Mouse (Mus musculus) liver, embryonic 15.5 days (tissue): ENCODE results near the gene Tacr2. TPM values are rescaled to one million over a fixed set of nuclear protein-coding genes. Genes with fewer than 3 reads are reported as not detected.

Experiments
- ATAC-seq: fragments of 200-750 bp; cut with Nextera tagmentation; 2 replicates; pipeline ENCODE4 v1.8.0; 2017; ENCODE audit warnings: moderate number of reproducible peaks, mild to moderate bottlenecking, moderate library complexity; ENCODE audit not compliant: insufficient read depth
- H3K27ac ChIP-seq: fragments of 300-500 bp; sonication (generic); replicated peaks from 2 replicates; pipeline ENCODE4 v1.5.1; 2015; ENCODE audit warnings: mild to moderate bottlenecking, inconsistent platforms
- H3K27me3 ChIP-seq: fragments of 300-500 bp; sonication (generic); 2 replicates; pipeline ENCODE4 v1.6.1; 2015; ENCODE audit warnings: mild to moderate bottlenecking, inconsistent platforms
- H3K36me3 ChIP-seq: fragments of 300-500 bp; sonication (generic); replicated peaks from 2 replicates; pipeline ENCODE4 v1.6.1; 2015; ENCODE audit warnings: moderate library complexity, mild to moderate bottlenecking, inconsistent platforms
- H3K4me1 ChIP-seq: fragments of 300-500 bp; sonication (generic); replicated peaks from 2 replicates; pipeline ENCODE4 v1.6.1; 2015; ENCODE audit warnings: inconsistent platforms
- H3K4me2 ChIP-seq: fragments of 300-500 bp; sonication (generic); 2 replicates; pipeline ENCODE4 v1.6.1; 2015; ENCODE audit warnings: moderate library complexity, mild to moderate bottlenecking, inconsistent platforms
- H3K4me3 ChIP-seq: fragments of 300-500 bp; sonication (generic); replicated peaks from 2 replicates; pipeline ENCODE4 v1.5.1; 2015; ENCODE audit warnings: mild to moderate bottlenecking, inconsistent platforms
- H3K9ac ChIP-seq: fragments of 300-500 bp; sonication (generic); 2 replicates; pipeline ENCODE4 v1.6.1; 2015; ENCODE audit warnings: moderate library complexity, mild to moderate bottlenecking, inconsistent platforms
- H3K9me3 ChIP-seq: fragments of 300-500 bp; sonication (generic); replicated peaks from 2 replicates; pipeline ENCODE4 v1.6.1; 2016; ENCODE audit warnings: inconsistent platforms
- WGBS: fragments of 180-500 bp; shearing (Covaris S2); methylation state at CpG from one replicate; pipeline ENCODE4 v1.1.7; 2015; ENCODE audit warnings: mixed read lengths; ENCODE audit not compliant: insufficient replicate concordance; 5-methylcytosine and 5-hydroxymethylcytosine counted together
- polyA plus RNA-seq: library from polyadenylated mRNA; unstranded; fragments of >200 nt; fragmentation: Nextera tagmentation; extraction: Ambion mirVana; gene quantifications from 2 replicates; pipeline ENCODE4 v1.2.1, GENCODE M21; 2015

The Tacr2 gene
- polyA plus RNA-seq: not detected in 2 replicates

DNA sequence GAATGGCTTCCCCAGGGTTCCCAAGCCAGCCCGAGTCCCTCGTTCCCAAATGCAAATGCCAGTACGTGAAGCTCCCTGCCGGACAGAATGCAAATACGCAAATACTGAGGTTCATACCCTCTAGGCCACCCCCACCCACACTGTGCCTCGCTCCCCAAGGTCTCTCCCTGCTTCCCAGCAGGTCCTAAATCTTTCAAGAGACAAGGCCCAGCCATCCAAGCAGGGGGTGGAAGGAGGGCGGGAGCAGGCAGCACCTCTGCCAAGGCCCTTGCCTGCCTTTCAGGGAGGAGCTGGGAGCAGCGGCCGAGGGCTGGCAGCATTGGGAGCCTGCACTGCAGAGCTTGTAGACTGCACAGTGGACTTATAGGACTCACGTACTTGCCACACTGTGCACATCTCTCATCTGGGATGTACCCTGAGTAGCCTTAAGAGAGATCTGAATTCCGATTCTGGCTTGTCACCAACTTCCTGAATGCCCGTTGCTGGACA is at the start of gene Tacr2:
TSS of gene Tacr2 (plus strand) at position 439 of the 489 bp plus-strand sequence.
- H3K36me3 ChIP-seq: no peaks in the 10 kb centered on the region
- no peaks in the 10 kb centered on the region for H3K9me3 ChIP-seq
- no peak within 1 kb of the TSS for H3K4me3 ChIP-seq
- WGBS: 61% methylated on average over 12 of the region's 12 CpGs
- ATAC-seq: no peak
- no peaks in the 10 kb centered on the region; the same call in 1 of the 2 replicates for H3K27me3 ChIP-seq
- no peak within 1 kb of the TSS for H3K27ac ChIP-seq
- no peak within 1 kb of the TSS for H3K9ac ChIP-seq
- H3K4me2 ChIP-seq: no peak within 1 kb of the TSS
- no peaks in the 10 kb centered on the region for H3K4me1 ChIP-seq

DNA sequence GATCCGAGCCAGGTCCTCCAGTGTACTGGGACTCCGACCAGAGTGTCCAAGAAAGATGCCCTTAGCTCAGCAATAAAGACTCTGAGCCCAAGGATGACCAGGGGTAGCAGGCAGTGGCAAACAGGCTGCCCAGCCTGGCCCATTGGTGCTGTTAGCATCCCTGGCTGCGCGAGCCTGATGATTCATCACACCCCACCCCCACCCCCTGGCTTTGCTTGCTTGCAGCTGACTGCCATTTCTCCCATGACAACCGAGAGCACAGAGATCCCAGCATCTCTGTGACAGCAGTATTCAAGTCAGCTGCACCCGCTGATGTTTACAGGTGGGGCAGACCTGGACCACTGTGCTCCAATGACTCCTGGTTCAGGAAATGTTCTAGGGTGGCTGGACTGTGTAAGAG is 49.7 kb upstream of the Tacr2 start:
- Histone ChIP-seq H3K4me1 (0 out of 2 replicates have a peak, but pooled peaks cover 4% of the 10 kb centered on the region), H3K27ac (no peak overlapping the region), H3K36me3 (no peaks in the 10 kb centered on the region), H3K9ac (no peak overlapping the region), H3K9me3 (no peaks in the 10 kb centered on the region), H3K4me2 (no peak overlapping the region), H3K27me3 (peaks cover 3% of the 10 kb centered on the region; the same call in 1 of the 2 replicates), H3K4me3 (no peak overlapping the region)
- 70% methylated on average over 6 of the region's 6 CpGs for WGBS
- no peak for ATAC-seq

DNA sequence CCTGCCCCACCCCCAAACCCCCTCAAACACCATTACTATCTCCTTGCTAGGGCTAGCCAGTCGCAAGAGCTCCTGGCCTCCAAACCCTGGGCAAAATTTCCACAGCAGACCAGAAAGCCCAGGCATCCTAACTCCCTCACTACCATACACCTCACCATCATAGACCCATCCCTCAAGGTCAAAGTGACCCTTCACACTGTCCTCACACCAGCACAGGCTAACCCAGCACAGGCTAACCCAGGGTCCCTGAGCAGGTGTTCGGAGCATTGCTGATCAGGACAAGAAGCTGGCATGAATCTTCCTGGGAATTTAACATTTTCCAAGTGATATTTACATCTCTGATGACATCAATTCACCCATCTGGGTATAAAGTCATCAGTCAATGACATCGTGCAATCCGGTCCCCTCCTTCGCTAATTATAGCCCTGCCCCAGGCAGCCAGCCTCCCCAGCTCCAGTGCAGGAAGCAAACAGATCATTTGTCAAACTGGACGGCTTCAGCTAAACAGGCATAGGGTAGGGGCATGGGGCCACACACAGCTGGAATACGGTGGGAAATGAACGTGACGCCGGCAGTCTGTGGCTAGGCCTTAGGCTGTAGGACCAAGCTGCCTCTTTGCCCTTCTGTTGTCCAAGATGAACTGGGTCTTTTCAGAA is 43.9 kb upstream of the Tacr2 start:
- H3K9ac ChIP-seq: no peak overlapping the region
- no peak overlapping the region for H3K4me3 ChIP-seq
- H3K27me3 ChIP-seq: peaks cover 3% of the 10 kb centered on the region; the same call in 1 of the 2 replicates
- no peak for ATAC-seq
- H3K4me2 ChIP-seq: no peak overlapping the region
- peaks cover 1% of the 10 kb centered on the region for H3K4me1 ChIP-seq
- H3K36me3 ChIP-seq: no peaks in the 10 kb centered on the region
- H3K27ac ChIP-seq: no peak overlapping the region
- H3K9me3 ChIP-seq: no peaks in the 10 kb centered on the region
- WGBS: 58% methylated on average over 10 of the region's 10 CpGs

DNA sequence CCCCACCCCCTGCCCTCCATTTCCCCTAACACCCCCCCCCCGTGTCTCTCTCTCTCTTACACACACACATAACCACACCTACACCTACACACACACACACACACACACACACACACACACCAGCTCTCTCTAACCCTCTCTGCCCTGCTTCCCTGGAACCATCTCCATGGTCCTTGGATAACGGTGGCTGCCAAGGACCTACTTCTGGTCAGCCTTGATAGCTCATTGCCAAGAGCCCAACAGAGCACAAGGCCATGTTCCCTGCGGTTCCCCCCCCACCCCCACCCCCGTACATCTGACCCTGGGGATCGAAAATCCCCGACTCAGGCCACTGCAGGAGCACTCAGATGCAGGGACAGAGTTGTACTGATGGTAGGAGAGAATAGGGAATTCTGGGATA is 40.9 kb upstream of the Tacr2 start:
- H3K9me3 ChIP-seq: no peaks in the 10 kb centered on the region
- peaks cover 31% of the 10 kb centered on the region for H3K4me1 ChIP-seq
- H3K4me3 ChIP-seq: no peak overlapping the region
- no peak overlapping the region for H3K4me2 ChIP-seq
- WGBS: 48% methylated on average over 6 of the region's 6 CpGs
- H3K27ac ChIP-seq: no peak overlapping the region
- no peaks in the 10 kb centered on the region for H3K36me3 ChIP-seq
- peaks cover 3% of the 10 kb centered on the region; the same call in 1 of the 2 replicates for H3K27me3 ChIP-seq
- no peak overlapping the region for H3K9ac ChIP-seq
- ATAC-seq: no peak

DNA sequence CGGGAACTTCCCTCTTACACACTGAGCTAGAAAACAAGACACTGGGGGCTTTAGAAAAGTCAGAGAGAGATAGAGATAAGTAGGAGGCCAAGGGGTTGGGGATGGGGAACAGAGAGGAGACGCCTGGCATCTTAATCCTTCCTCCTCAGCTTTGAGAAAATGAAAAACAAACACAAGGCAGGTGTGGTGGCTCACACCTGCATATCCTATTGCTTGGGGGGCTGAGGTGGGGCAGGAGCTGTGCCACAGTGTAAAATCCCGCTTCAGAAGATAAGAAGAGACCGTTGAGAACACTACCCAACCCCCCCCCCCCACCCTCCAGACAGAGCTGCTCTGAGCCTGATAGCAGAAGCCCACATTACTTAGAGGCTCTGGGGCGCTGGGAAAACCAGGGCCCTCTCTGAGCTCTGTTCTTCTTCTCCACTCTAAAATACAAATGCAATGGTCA is 37.0 kb upstream of the Tacr2 start:
- peak; percentile 88 for ATAC-seq
- Histone ChIP-seq H3K4me3 (peak overlapping the region; percentile 35), H3K9ac (peak overlapping the region; percentile 37; the same call in 1 of the 2 replicates), H3K27ac (peak overlapping the region; percentile 87), H3K36me3 (no peaks in the 10 kb centered on the region), H3K4me2 (peak overlapping the region; percentile 63), H3K27me3 (no peaks in the 10 kb centered on the region), H3K9me3 (no peaks in the 10 kb centered on the region), H3K4me1 (peaks cover 67% of the 10 kb centered on the region)
- 9% methylated on average over 5 of the region's 5 CpGs for WGBS

DNA sequence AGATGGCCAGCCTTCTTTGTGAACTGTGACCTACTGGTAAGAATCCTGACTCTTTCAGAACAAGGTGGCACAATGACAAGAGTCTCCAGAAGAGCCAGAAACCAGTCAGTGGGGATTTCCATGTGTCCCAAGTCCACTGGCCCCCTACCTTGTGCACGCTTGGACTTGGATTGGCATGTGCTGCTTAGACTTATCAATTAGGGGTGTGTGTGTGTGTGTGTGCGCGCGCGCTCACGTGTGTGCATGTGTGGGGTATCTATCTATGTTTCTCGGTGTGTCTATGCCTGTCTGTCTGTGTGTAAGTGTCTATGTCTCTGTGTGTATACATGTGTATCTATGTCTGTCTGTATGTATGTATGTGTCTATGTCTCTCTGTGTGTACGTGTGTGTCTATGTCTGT is 36.6 kb upstream of the Tacr2 start:
- H3K27me3 ChIP-seq: no peaks in the 10 kb centered on the region
- peak overlapping the region; percentile 63 for H3K4me2 ChIP-seq
- H3K36me3 ChIP-seq: no peaks in the 10 kb centered on the region
- H3K4me3 ChIP-seq: peak overlapping the region; percentile 35
- ATAC-seq: peak; percentile 66
- H3K9ac ChIP-seq: peak overlapping the region; percentile 37; the same call in 1 of the 2 replicates
- H3K4me1 ChIP-seq: peaks cover 71% of the 10 kb centered on the region
- no peaks in the 10 kb centered on the region for H3K9me3 ChIP-seq
- 35% methylated on average over 8 of the region's 8 CpGs for WGBS
- peak overlapping the region; percentile 87 for H3K27ac ChIP-seq

DNA sequence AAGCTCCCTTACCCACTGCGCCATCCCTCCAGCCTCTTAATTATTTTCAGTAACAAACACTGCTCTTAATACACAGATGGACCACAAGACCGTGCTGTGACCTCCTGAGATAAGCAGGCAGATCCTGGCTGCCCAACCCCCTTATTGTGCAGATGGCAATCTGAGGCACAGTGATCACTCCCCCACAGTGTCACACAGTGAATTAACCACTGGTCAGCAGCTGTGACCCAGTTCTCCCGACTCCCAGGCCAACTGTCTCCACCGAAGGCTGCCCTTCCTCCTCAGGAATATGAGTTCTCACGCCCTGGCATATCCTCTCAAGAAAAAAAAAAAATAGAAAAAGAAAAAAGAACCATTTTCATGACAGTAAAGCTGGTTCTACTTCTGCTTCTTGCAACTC is 35.6 kb upstream of the Tacr2 start:
- Histone ChIP-seq H3K9me3 (no peaks in the 10 kb centered on the region), H3K4me2 (peak overlapping the region; percentile 63), H3K9ac (no peak overlapping the region), H3K4me3 (peak overlapping the region; percentile 35; the same call in 1 of the 2 replicates), H3K36me3 (no peaks in the 10 kb centered on the region), H3K27ac (peak overlapping the region; percentile 87), H3K4me1 (peaks cover 81% of the 10 kb centered on the region), H3K27me3 (no peaks in the 10 kb centered on the region)
- peak; percentile 70 for ATAC-seq
- 8% methylated on average over 5 of the region's 5 CpGs for WGBS

DNA sequence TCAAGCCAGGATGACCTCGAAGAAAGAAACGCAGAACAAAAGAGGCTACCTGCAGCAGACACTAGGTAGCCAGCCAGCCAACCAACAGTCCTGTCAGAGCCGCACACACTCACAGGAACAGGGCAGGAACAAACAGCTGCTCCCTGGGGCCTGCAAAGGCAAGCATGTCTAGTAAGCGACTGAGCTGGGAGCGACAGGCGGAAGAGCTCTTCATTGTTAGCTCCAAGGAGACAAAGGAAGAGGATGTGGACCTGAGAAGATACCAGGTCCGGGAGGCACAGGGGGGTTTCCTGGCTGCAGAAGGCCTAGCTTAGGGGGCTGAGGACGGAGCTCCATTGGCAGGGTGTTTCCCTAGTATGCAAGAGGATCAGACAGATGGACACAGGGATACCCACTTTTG is 35.0 kb upstream of the Tacr2 start:
- peak overlapping the region; percentile 87 for H3K27ac ChIP-seq
- no peaks in the 10 kb centered on the region for H3K36me3 ChIP-seq
- no peak overlapping the region for H3K4me3 ChIP-seq
- no peak overlapping the region for H3K9ac ChIP-seq
- 28% methylated on average over 8 of the region's 8 CpGs for WGBS
- peak overlapping the region; percentile 63 for H3K4me2 ChIP-seq
- no peaks in the 10 kb centered on the region for H3K9me3 ChIP-seq
- ATAC-seq: no peak
- peaks cover 86% of the 10 kb centered on the region for H3K4me1 ChIP-seq
- no peaks in the 10 kb centered on the region for H3K27me3 ChIP-seq

DNA sequence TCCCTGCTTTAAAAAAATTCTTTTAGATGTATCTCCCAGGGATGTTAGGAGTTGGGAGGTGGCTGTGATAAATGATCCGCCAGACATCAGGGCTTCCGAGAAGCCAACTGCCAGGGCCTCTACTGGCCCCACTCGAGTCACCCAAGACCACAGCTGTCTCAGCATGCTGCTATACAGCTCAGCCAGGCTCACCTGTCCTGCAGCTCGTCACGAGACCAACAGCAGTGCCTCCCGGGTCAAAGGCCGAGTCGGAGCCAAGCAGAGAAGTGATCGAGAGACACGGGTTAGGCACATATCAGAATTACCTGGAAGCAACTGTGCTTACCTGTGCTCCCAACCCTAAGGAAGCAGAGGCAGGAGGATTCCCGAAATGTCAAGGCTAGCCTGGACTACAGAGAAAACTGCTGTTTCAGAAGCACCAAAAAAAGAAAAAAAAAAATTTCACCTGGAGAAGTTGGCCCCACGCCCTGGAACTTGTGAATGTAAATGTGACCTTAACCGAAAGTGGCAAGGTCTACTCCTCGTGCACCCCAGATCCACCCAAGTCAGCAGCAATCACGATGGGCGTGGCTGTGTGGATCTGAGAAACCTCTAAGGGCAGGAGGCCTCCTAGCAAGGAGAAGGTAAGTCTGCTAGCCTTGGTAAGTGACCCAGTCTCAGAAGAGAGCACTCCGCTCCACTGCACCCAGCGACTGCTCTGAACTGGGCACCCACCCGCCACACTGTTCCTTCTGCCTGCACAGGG is 34.0 kb upstream of the Tacr2 start:
- H3K4me3 ChIP-seq: no peak overlapping the region
- H3K36me3 ChIP-seq: no peaks in the 10 kb centered on the region
- no peaks in the 10 kb centered on the region for H3K9me3 ChIP-seq
- peak overlapping the region; percentile 32 for H3K4me2 ChIP-seq
- no peak overlapping the region for H3K9ac ChIP-seq
- H3K4me1 ChIP-seq: peaks cover 95% of the 10 kb centered on the region
- 54% methylated on average over 19 of the region's 19 CpGs for WGBS
- no peak for ATAC-seq
- H3K27ac ChIP-seq: peak overlapping the region; percentile 87
- no peaks in the 10 kb centered on the region for H3K27me3 ChIP-seq

DNA sequence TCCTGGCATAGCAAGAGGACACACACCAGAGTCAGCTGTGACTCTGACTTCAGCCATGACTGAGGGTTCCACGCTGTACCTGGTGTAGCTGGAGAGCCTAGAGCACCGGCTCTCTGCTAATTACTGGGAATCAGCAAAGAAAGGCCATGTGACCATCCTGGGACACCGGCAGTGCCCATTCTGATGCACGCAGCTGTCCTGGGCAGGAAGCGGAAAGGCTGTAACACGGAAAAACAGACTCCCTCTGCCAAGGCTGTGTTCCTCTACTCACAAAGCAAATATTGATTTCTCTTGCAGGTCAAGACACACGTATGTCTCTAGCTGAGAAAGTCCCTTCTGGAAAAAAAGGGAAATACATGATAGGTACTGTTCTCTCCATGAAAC is 33.5 kb upstream of the Tacr2 start:
- Histone ChIP-seq H3K36me3 (no peaks in the 10 kb centered on the region), H3K9me3 (no peaks in the 10 kb centered on the region), H3K4me3 (no peak overlapping the region), H3K27ac (peak overlapping the region; percentile 35; the same call in 1 of the 2 replicates), H3K27me3 (no peaks in the 10 kb centered on the region), H3K4me2 (peak overlapping the region; percentile 32; the same call in 1 of the 2 replicates), H3K9ac (no peak overlapping the region), H3K4me1 (peaks cover 90% of the 10 kb centered on the region)
- no peak for ATAC-seq
- 79% methylated on average over 7 of the region's 7 CpGs for WGBS
